Mouse (Mus musculus) forebrain, postnatal 0 days (tissue): ENCODE measurements around the gene Anxa4. TPM values are rescaled to one million over a fixed set of nuclear protein-coding genes. Genes with fewer than 3 reads are reported as not detected.
A peak's percentile ranks its signal among the peaks of the same experiment; 100 is the strongest.

Experiments used
- ATAC-seq: fragments of 200-750 bp; cut with Nextera tagmentation; 2 replicates; pipeline ENCODE4 v1.8.0; 2017; ENCODE audit warnings: mild to moderate bottlenecking, moderate library complexity
- DNase-seq: peaks from one replicate; pipeline ENCODE4 v3.0.0-alpha.2; 2015
- H3K27ac ChIP-seq: fragments of 300-500 bp; sonication (generic); 2 replicates; pipeline ENCODE4 v1.5.1; 2014; ENCODE audit warnings: low read depth, mild to moderate bottlenecking, antibody characterized with exemption, low read length, moderate library complexity, mixed read lengths
- H3K27me3 ChIP-seq: fragments of 300-500 bp; sonication (generic); 2 replicates; pipeline ENCODE4 v1.6.1; 2014; ENCODE audit warnings: mild to moderate bottlenecking, low read length, mixed read lengths; ENCODE audit not compliant: insufficient read depth
- H3K36me3 ChIP-seq: fragments of 300-500 bp; sonication (generic); 2 replicates; pipeline ENCODE4 v1.6.1; 2014; ENCODE audit warnings: mild to moderate bottlenecking, moderate library complexity; ENCODE audit not compliant: insufficient read depth
- H3K4me1 ChIP-seq: fragments of 300-500 bp; sonication (generic); 2 replicates; pipeline ENCODE4 v1.6.1; 2014; ENCODE audit warnings: antibody characterized with exemption; ENCODE audit not compliant: insufficient read depth
- H3K4me2 ChIP-seq: fragments of 300-500 bp; sonication (generic); 2 replicates; pipeline ENCODE4 v1.6.1; 2014; ENCODE audit warnings: low read depth, mild to moderate bottlenecking, moderate library complexity
- H3K4me3 ChIP-seq: fragments of 300-500 bp; sonication (generic); 2 replicates; pipeline ENCODE4 v1.5.1; 2014; ENCODE audit warnings: low read depth, low read length, mixed read lengths
- H3K9ac ChIP-seq: fragments of 300-500 bp; sonication (generic); 2 replicates; pipeline ENCODE4 v1.6.1; 2014; ENCODE audit warnings: mild to moderate bottlenecking
- H3K9me3 ChIP-seq: fragments of 300-500 bp; sonication (generic); 2 replicates; pipeline ENCODE4 v1.6.1; 2016; ENCODE audit warnings: low read length
- CTCF ChIP-seq: sonication (generic); IDR thresholded peaks from 2 replicates; pipeline ENCODE4 v1.5.1; 2016; ENCODE audit warnings: antibody characterized with exemption, control low read depth, low read depth
- WGBS: fragments of 180-500 bp; shearing (Covaris S2); extraction: QIAGEN DNeasy Blood & Tissue Kit; methylation state at CpG from one replicate; pipeline ENCODE4 v1.1.7; 2014; 5-methylcytosine and 5-hydroxymethylcytosine counted together
- polyA plus RNA-seq: library from polyadenylated mRNA; unstranded; fragments of >200 nt; fragmentation: Nextera tagmentation; extraction: Ambion mirVana; gene quantifications from 2 replicates; pipeline ENCODE4 v1.2.1, GENCODE M21; 2015
- total RNA-seq: library from RNA; depleted of rRNA; stranded (reverse); fragments of >200 nt; gene quantifications from 2 replicates; pipeline ENCODE4 v1.2.3, GENCODE M21; 2014; rRNA removed

The Anxa4 gene
- total RNA-seq: 3.8 and 4.0 TPM in 2 replicates
- 5.3 and 5.8 TPM in 2 replicates for polyA plus RNA-seq

GRCm38 (mm10) chr6:86793021-86793815, at the start of gene Anxa4:
Gene Anxa4 (minus strand): TSS chr6:86793584.
- peaks cover 7% of the 10 kb centered on the region; the same call in 1 of the 2 replicates for H3K4me1 ChIP-seq
- WGBS: under 1% methylated on average over 41 of the region's 41 CpGs
- no peak within 1 kb of the TSS for H3K27ac ChIP-seq
- no peak for TF ChIP-seq CTCF
- DNase-seq (no peak), ATAC-seq (no peak)
- peak within 1 kb of the TSS; percentile 36 for H3K4me3 ChIP-seq
- no peaks in the 10 kb centered on the region for H3K36me3 ChIP-seq
- 0 out of 2 replicates have a peak, but pooled peaks cover 4% of the 10 kb centered on the region for H3K27me3 ChIP-seq
- H3K4me2 ChIP-seq: peak within 1 kb of the TSS; percentile 83
- no peaks in the 10 kb centered on the region for H3K9me3 ChIP-seq
- 0 out of 2 replicates have a peak within 1 kb of the TSS, but pooled peaks have one; percentile 22 for H3K9ac ChIP-seq

GRCm38 (mm10) chr6:86841949-86842348, 48.6 kb upstream of the Anxa4 start:
- 74% methylated on average over 3 of the region's 3 CpGs for WGBS
- Histone ChIP-seq H3K36me3 (no peaks in the 10 kb centered on the region), H3K4me2 (no peak overlapping the region), H3K4me3 (no peak overlapping the region), H3K9ac (no peak overlapping the region), H3K4me1 (no peaks in the 10 kb centered on the region), H3K27me3 (no peaks in the 10 kb centered on the region), H3K9me3 (no peaks in the 10 kb centered on the region), H3K27ac (no peak overlapping the region)
- TF ChIP-seq CTCF: no peak
- no peak for ATAC-seq
- no peak for DNase-seq

- Histone ChIP-seq H3K9me3 (no peaks in the 10 kb centered on the region), H3K27me3 (no peaks in the 10 kb centered on the region), H3K4me2 (no peak overlapping the region), H3K9ac (no peak overlapping the region), H3K36me3 (no peaks in the 10 kb centered on the region), H3K4me1 (no peaks in the 10 kb centered on the region), H3K4me3 (no peak overlapping the region), H3K27ac (no peak overlapping the region)
- 80% methylated on average over 2 of the region's 2 CpGs for WGBS
- ATAC-seq: no peak
- TF ChIP-seq CTCF: no peak
- DNase-seq: no peak
These were observed 45.7 kb upstream of the Anxa4 start for GRCm38 (mm10) chr6:86839089-86839488.

GRCm38 (mm10) chr6:86832802-86833502, 39.6 kb upstream of the Anxa4 start:
- no peak overlapping the region for H3K4me3 ChIP-seq
- no peaks in the 10 kb centered on the region for H3K36me3 ChIP-seq
- no peaks in the 10 kb centered on the region for H3K27me3 ChIP-seq
- H3K4me2 ChIP-seq: no peak overlapping the region
- H3K9me3 ChIP-seq: no peaks in the 10 kb centered on the region
- H3K27ac ChIP-seq: no peak overlapping the region
- 76% methylated on average over 13 of the region's 13 CpGs for WGBS
- DNase-seq (no peak), ATAC-seq (no peak)
- TF ChIP-seq CTCF: no peak
- no peaks in the 10 kb centered on the region for H3K4me1 ChIP-seq
- H3K9ac ChIP-seq: no peak overlapping the region

- Histone ChIP-seq H3K4me3 (no peak overlapping the region), H3K4me2 (no peak overlapping the region), H3K9me3 (no peaks in the 10 kb centered on the region), H3K9ac (no peak overlapping the region), H3K4me1 (no peaks in the 10 kb centered on the region), H3K36me3 (no peaks in the 10 kb centered on the region), H3K27ac (no peak overlapping the region), H3K27me3 (no peaks in the 10 kb centered on the region)
- DNase-seq (no peak), ATAC-seq (no peak)
- WGBS: 68% methylated on average over 10 of the region's 10 CpGs
- TF ChIP-seq CTCF: no peak
These were observed 37.5 kb upstream of the Anxa4 start for GRCm38 (mm10) chr6:86830738-86831500.

- ATAC-seq (no peak), DNase-seq (no peak)
- WGBS: 87% methylated on average over 6 of the region's 6 CpGs
- Histone ChIP-seq H3K36me3 (no peaks in the 10 kb centered on the region), H3K27me3 (no peaks in the 10 kb centered on the region), H3K4me1 (no peaks in the 10 kb centered on the region), H3K9me3 (no peaks in the 10 kb centered on the region), H3K27ac (no peak overlapping the region), H3K9ac (no peak overlapping the region), H3K4me2 (no peak overlapping the region), H3K4me3 (no peak overlapping the region)
- no peak for TF ChIP-seq CTCF
These were observed 36.4 kb upstream of the Anxa4 start for GRCm38 (mm10) chr6:86829768-86830167.
